ENCODE assay signal across 8 mouse cellular contexts in the genomic region with DNA sequence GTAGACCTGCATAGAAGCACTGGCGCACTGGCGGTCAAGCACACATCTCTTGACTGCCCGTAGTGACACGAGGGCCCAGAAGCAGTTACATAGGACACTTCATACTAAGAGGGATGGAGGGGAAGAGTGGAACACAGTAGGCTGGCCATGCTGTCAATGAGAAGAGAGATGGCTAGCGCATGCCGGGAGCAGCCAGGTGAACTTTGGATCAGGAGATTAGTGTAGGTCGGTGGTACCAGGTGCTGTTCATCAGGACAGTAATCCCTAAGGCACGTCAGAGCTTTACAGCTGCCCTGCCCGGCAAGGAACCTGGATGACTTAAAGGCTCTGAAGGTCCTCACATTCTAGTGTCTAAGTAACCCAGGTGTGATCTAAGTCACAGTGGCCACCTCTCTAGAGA. TPM values are rescaled to one million over a fixed set of nuclear protein-coding genes. Genes with fewer than 3 reads are reported as not detected.
DNase-seq lines count a peak whose midpoint lies in the region; ATAC-seq and TF ChIP-seq lines count a peak whose summit lies in the region.

No protein-coding gene starts in this region.

- no peak overlapping the region for H3K27ac ChIP-seq in heart, embryonic 15.5 days
- H3K27ac ChIP-seq in embryonic facial prominence, embryonic 10.5 days (replicated peaks): no peak overlapping the region
- no peak overlapping the region for H3K27ac ChIP-seq in midbrain, postnatal 0 days (ENCODE audit: low read depth, low read length)

- H3K9ac ChIP-seq in heart, embryonic 15.5 days: no peak overlapping the region
- H3K9ac ChIP-seq in midbrain, postnatal 0 days (replicated peaks; ENCODE audit: low read length, poor library complexity, severe bottlenecking): no peak overlapping the region

- H3K27me3 ChIP-seq in heart, embryonic 15.5 days: no peaks in the 10 kb centered on the region
- no peaks in the 10 kb centered on the region for H3K27me3 ChIP-seq in embryonic facial prominence, embryonic 10.5 days (replicated peaks; ENCODE audit: low read depth, poor library complexity, severe bottlenecking)
- H3K27me3 ChIP-seq in midbrain, postnatal 0 days (ENCODE audit: insufficient read depth, low read length): no peaks in the 10 kb centered on the region

- no peaks in the 10 kb centered on the region for H3K9me3 ChIP-seq in heart, embryonic 15.5 days (replicated peaks)
- H3K9me3 ChIP-seq in embryonic facial prominence, embryonic 10.5 days: no peaks in the 10 kb centered on the region
- no peaks in the 10 kb centered on the region for H3K9me3 ChIP-seq in midbrain, postnatal 0 days (ENCODE audit: low read length)

- intact Hi-C loops in heart, postnatal 14 days (cut with DNase I): loop anchor here (2.0 to 5.0 kb wide), 2 partner anchors 57 to 59 kb away; a partner anchor contains a TSS

- peak overlapping the region; percentile 70 for H3K4me2 ChIP-seq in heart, embryonic 15.5 days
- H3K4me2 ChIP-seq in midbrain, postnatal 0 days (ENCODE audit: low read depth, low read length, poor library complexity, severe bottlenecking): peak overlapping the region; percentile 60

- peak overlapping the region; percentile 86; the same call in 1 of the 2 replicates for H3K4me3 ChIP-seq in heart, embryonic 15.5 days
- peak overlapping the region; percentile 83; the same call in 1 of the 2 replicates for H3K4me3 ChIP-seq in embryonic facial prominence, embryonic 10.5 days
- H3K4me3 ChIP-seq in midbrain, postnatal 0 days (ENCODE audit: low read depth, low read length): peak overlapping the region; percentile 98; the same call in 1 of the 2 replicates

- no peak for TF ChIP-seq CTCF in midbrain, postnatal 0 days (IDR thresholded peaks at IDR 0.05)

- no peak for ATAC-seq in heart, embryonic 15.5 days (replicated peaks; ENCODE audit: insufficient number of reproducible peaks, insufficient read depth, low FRiP score, low read depth)
- ATAC-seq in midbrain, postnatal 0 days (ENCODE audit: low FRiP score): no peak

- no peaks in the 10 kb centered on the region for H3K36me3 ChIP-seq in heart, embryonic 15.5 days
- peaks cover 6% of the 10 kb centered on the region; the same call in 1 of the 2 replicates for H3K36me3 ChIP-seq in embryonic facial prominence, embryonic 10.5 days (replicated peaks)
- H3K36me3 ChIP-seq in midbrain, postnatal 0 days (ENCODE audit: insufficient read depth, low read length): no peaks in the 10 kb centered on the region

- 78% methylated on average over 9 of the region's 9 CpGs for WGBS in heart, embryonic 15.5 days
- WGBS in embryonic facial prominence, embryonic 10.5 days: 87% methylated on average over 9 of the region's 9 CpGs
- WGBS in midbrain, postnatal 0 days: 85% methylated on average over 9 of the region's 9 CpGs

- H3K4me1 ChIP-seq in heart, embryonic 15.5 days (replicated peaks): peaks cover 22% of the 10 kb centered on the region
- peaks cover 23% of the 10 kb centered on the region for H3K4me1 ChIP-seq in embryonic facial prominence, embryonic 10.5 days
- peaks cover 10% of the 10 kb centered on the region; the same call in 1 of the 2 replicates for H3K4me1 ChIP-seq in midbrain, postnatal 0 days (ENCODE audit: insufficient read depth, low read length)

- DNase-seq in heart, postnatal 14 days: no peak
- DNase-seq in embryonic facial prominence, embryonic 10.5 days (ENCODE audit: low spot score): no peak
- DNase-seq in kidney, adult 8-10 months: peak; percentile 25 to 27
- DNase-seq in midbrain, postnatal 0 days (ENCODE audit: low spot score): no peak
- DNase-seq in adrenal gland, postnatal 25 days: no peak
- DNase-seq in testis, postnatal 14 days (ENCODE audit: low spot score): no peak
- no peak for DNase-seq in ovary, postnatal 14 days (ENCODE audit: low spot score)

RNA-seq across cellular contexts. Expression of a gene that starts 23.7 kb away (rescaled TPM):
- polyA plus RNA-seq in heart, embryonic 15.5 days (2015; fragmentation: Nextera tagmentation; extraction: Ambion mirVana): 13.4 and 18.3 TPM in 2 replicates
- 10 to 100 TPM; 15.1 to 16.2 TPM for total RNA-seq in heart, postnatal 14 days (2021)
- 23.4 and 23.7 TPM in 2 replicates for polyA plus RNA-seq in embryonic facial prominence, embryonic 10.5 days (2016; fragmentation: Nextera tagmentation; extraction: Ambion mirVana)
- total RNA-seq in midbrain, postnatal 0 days (2014; rRNA removed): 29.7 and 29.9 TPM in 2 replicates
- 36.5 and 45.5 TPM in 2 replicates for polyA plus RNA-seq in midbrain, postnatal 0 days (2015; fragmentation: Nextera tagmentation; extraction: Ambion mirVana)
- total RNA-seq in adrenal gland, postnatal 25 days (2021): 19.6 and 25.3 TPM in 2 replicates

RNA-seq across cellular contexts. Expression of a gene that starts 55.7 kb away (rescaled TPM):
- 29.0 and 34.2 TPM in 2 replicates for polyA plus RNA-seq in heart, embryonic 15.5 days (2015; fragmentation: Nextera tagmentation; extraction: Ambion mirVana)
- 1 to 10 TPM; 2.4 to 6.8 TPM for total RNA-seq in heart, postnatal 14 days (2021)
- 72.4 and 79.4 TPM in 2 replicates for polyA plus RNA-seq in embryonic facial prominence, embryonic 10.5 days (2016; fragmentation: Nextera tagmentation; extraction: Ambion mirVana)
- total RNA-seq in midbrain, postnatal 0 days (2014; rRNA removed): 1.2 and 1.7 TPM in 2 replicates
- polyA plus RNA-seq in midbrain, postnatal 0 days (2015; fragmentation: Nextera tagmentation; extraction: Ambion mirVana): 1.9 and 2.2 TPM in 2 replicates
- 5.6 and 6.0 TPM in 2 replicates for total RNA-seq in adrenal gland, postnatal 25 days (2021)

Comparison
In these comparisons a context has a peak if more than half of its experiments do, and no peak if none do; other contexts are left out.
1. DNase-seq: peak in kidney, adult 8-10 months (2 of 2); none in heart, postnatal 14 days (0 of 2), embryonic facial prominence, embryonic 10.5 days (single experiment), midbrain, postnatal 0 days (single experiment), adrenal gland, postnatal 25 days (single experiment), testis, postnatal 14 days (single experiment) and ovary, postnatal 14 days (single experiment).
2. Peak in every context shown above with its lines, with median percentiles within 50 percentile points of each other: H3K4me3 ChIP-seq.